Mouse (Mus musculus) forelimb bud, embryonic 11.5 days (tissue): ENCODE data around the gene Akr1c19.
A peak's percentile ranks its signal among the peaks of the same experiment; 100 is the strongest.
"Not testable (repeated sequence)": the region's sequence is repeated elsewhere in the genome, so short reads cannot be mapped to it uniquely, and the experiment has no call there.

ENCODE experiments used
- DNase-seq: peaks from one replicate; pipeline ENCODE4 v3.0.0-alpha.2; 2012; ENCODE audit warnings: low read depth, low spot score

The Akr1c19 gene

DNA sequence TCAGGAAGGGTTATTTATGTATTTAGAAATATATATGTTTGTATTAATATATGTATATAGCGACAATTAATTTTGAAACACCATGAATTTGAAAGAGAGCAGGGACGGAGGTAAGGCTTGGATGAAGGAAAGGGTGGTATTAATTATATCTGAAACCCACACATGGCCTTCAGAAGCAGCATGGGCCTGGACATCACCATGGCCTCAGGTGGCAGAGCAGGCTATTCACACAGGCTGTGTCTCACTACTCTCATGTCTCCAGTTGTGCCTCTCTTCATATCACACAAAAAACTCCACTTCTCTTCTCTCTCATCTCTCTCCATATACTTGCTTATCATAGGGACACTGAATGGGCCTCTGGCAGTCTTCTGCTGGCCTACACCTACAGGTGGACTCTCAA lies 37.0 kb downstream of the Akr1c19 start:
- not testable (repeated sequence) for DNase-seq

DNA sequence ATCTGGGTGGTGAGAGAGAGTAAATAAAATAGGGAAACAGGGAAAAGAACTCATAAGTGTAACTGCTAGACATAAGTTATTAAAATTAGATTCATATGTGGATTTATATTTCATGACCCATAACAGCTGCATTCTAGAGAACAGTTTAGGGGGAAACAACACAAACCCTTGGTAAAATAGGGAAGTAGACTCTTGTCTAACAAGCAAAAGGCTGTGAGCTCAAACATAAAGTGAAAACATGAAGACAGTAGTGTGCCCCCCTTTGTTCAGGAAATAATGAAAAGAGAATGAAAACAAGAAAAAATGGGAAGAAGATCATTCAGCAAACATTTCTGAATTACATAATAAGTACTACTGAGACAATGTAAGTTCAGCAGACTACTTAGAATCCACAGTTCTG lies 42.4 kb downstream of the Akr1c19 start:
- no peak for DNase-seq

DNA sequence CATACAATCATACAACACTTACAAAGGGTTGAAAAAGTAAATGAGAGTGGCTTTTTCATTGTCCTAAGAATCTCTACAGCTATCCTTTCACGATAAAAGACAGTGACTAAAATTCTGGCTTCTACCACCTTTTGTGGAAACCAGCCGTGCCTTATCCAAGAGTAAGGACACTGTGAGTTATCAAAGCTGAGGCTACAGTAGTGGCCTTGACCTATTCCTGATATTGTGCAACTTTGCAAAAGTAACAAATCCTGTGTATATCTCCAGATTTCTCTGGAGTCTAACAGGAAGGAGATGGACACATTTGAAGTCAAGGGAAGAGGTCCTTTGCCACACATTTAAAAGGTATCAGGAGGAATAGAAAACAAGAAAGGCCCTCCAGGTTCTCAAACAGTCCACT lies 49.0 kb downstream of the Akr1c19 start:
- no peak for DNase-seq

DNA sequence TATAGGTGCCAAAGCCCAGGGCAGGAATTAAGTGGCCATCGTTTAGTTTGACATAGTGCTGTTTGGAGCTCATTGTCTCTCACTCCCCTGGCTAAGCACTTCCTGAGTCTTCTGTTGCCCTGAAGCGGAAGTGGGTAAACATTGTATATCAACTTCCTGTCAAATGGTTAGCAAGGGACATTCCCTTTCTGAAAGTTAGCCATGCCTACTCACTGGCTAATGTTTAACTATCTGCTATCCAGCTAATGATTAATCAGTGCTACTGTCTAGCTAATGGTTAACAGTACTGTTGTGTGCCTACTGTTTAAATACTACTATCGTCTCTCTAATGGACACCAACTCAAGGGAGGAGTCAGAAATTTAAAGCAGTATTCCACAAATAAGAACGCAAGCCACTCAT lies 50.8 kb downstream of the Akr1c19 start, which contains the start of gene Akr1c12:
TSS of gene Akr1c12 (minus strand) at position 150 of the 400 bp plus-strand sequence.
- DNase-seq, result no peak

DNA sequence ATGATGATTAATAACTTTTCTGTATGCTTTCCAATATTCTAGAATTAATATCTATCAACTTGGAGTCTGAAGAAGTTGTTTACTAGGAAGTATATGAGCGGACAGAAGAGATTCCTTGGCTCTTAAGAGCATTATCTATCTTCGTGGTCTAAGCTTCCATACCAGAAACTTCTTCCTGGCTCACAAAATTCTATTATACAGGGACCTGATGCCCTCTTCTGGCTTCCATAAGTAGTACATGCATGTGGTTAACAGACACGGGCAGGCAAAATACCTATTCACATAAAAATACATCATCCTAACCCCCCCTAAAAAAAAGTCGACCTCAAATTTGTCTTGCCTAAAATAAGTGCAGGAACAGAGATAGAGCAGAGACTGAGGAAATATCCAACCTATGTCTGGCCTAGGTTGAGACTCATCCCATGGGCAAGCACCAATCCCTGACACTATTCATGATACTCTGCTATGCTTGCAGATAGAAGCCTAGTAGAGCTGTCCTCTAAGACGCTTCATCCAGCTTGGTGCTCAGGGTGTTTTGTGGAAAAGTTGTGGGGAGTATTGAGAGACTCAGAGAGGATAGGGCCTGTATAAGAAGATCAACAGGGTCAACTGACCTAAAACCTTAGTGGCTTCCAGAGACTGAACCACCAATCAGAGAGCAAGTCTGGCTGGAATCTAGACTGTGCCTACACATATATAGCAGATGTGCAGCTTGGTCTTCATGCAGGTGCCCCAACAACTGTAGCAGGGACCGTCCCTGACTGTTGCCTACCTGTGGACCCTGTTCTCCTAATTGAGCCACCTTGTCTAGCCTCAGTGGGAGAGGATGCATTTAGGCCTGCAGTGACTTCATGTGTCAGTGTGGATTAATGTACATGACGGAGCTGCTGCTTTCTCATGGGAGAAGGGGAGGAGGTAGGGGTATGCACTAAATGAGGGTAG lies 53.2 kb downstream of the Akr1c19 start:
- peak; percentile 40 for DNase-seq

DNA sequence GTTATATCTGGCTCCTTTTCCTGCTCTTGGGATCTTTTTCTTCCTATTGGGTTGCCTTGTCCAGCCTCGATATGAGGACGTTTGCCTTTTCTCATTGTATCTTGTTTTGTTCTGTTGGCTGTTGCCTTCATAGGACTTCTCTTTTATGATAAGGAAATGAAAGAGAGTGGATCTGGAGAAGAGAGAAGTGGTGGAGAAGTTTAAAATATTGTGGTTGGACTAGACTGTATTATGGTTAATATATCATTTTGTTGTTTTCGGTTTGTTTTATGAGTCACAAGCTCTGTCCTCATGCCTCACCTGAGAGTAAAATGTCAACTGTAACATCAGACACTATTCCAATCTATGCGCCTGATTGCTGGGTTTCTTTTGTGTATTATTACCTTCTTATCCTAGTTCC lies 68.5 kb downstream of the Akr1c19 start:
- DNase-seq, result no peak
